Mouse (Mus musculus) liver, embryonic 12.5 days (tissue): Measurements from ENCODE around the gene Slc9a2. TPM values are rescaled to one million over a fixed set of nuclear protein-coding genes. Genes with fewer than 3 reads are reported as not detected.

Experiments
- polyA plus RNA-seq: library from polyadenylated mRNA; unstranded; fragments of >200 nt; fragmentation: Nextera tagmentation; extraction: Ambion mirVana; gene quantifications from 2 replicates; pipeline ENCODE4 v1.2.1, GENCODE M21; 2016

Gene Slc9a2
- polyA plus RNA-seq, 1 experiment from 2014 or later: not detected

Other genes with a start within 250 kb of the Slc9a2 start
- not detected in 2 replicates for gene Il18r1, start 215.0 kb upstream of the Slc9a2 start, polyA plus RNA-seq
- 0.67 and 0.79 TPM in 2 replicates for gene Il18rap, start 165.2 kb upstream of the Slc9a2 start, polyA plus RNA-seq
- not detected in 2 replicates for gene Slc9a4, start 100.5 kb upstream of the Slc9a2 start, polyA plus RNA-seq
- gene Mfsd9, start 110.1 kb downstream of the Slc9a2 start, polyA plus RNA-seq: 0.99 and 1.4 TPM in 2 replicates
- not detected in 2 replicates for gene Tmem182, start 125.0 kb downstream of the Slc9a2 start, polyA plus RNA-seq